Mouse (Mus musculus): ENCODE data around the gene Ccndbp1. TPM values are rescaled to one million over a fixed set of nuclear protein-coding genes. Genes with fewer than 3 reads are reported as not detected.

Ccndbp1 gene
- polyA plus RNA-seq (2014; fragmentation: Nextera tagmentation; extraction: Ambion mirVana), result 94.2 and 98.9 TPM in 2 replicates

DNA sequence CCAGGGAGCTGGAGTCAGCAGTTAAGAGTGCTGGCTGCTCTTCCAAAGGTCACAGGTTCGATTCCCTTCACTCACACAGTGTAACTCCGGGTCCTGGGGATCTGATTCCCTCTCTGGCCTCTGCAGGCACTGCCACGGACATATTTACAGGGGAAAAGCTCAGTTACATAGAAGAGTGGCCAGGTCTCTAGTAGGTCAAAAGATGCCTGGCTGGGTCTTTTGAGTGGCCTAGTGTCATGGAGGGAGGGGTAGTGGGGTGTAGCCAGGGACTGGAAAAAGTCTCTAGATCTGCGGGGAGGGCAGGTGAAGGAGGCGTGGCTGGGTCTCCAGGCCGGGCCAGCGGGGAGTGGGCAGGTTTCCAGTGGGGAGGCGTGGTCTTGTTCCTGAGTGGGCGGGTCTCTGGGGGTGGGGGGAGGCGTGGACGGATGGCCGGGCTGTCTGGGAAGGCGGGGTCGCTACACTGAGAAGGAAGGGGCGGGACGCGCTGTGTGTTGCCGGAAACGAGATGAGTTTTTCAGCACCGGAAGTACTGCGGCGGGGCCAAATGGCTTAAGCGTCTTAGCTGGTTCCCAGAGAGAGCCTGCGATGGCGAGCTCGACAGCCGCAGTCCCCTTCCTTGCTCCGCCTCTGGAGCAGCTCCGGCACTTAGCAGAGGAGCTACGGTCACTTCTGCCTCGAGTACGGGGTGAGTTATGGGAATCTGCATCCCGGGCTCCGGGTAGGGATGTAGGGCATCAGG lies at the start of gene Ccndbp1:
Gene Ccndbp1, plus strand, starts transcription at position 479 of the 739 bp plus-strand sequence.
- Histone ChIP-seq H3K36me3 (ENCODE audit: control insufficient read depth, insufficient read depth, low read length) (peaks cover 9% of the 10 kb centered on the region; the same call in 1 of the 2 replicates), H3K4me2 (ENCODE audit: low read depth, low read length) (peak within 1 kb of the TSS; percentile 87), H3K9me3 (ENCODE audit: control insufficient read depth, low read length) (no peaks in the 10 kb centered on the region), H3K4me3 (ENCODE audit: low read depth, low read length) (peak within 1 kb of the TSS; percentile 77), H3K27me3 (ENCODE audit: control insufficient read depth, insufficient read depth, low read length) (no peaks in the 10 kb centered on the region), H3K4me1 (ENCODE audit: control insufficient read depth, insufficient read depth, low read length) (peaks cover 8% of the 10 kb centered on the region), H3K9ac (replicated peaks; ENCODE audit: low read depth, low read length) (peak within 1 kb of the TSS; percentile 65), H3K27ac (ENCODE audit: low read depth, low read length) (0 out of 2 replicates have a peak within 1 kb of the TSS, but pooled peaks have one; percentile 30)
- ATAC-seq (ENCODE audit: low read depth), result peak; percentile 96
- 3% methylated on average over 34 of the region's 34 CpGs for WGBS

GRCm38 (mm10) chr2:120959363-120959762 lies 48.8 kb upstream of the Ccndbp1 start:
- ATAC-seq (ENCODE audit: low read depth), result no peak
- 94% methylated on average over 2 of the region's 2 CpGs for WGBS
- no peaks in the 10 kb centered on the region for H3K4me1 ChIP-seq (ENCODE audit: control insufficient read depth, insufficient read depth, low read length)

DNA sequence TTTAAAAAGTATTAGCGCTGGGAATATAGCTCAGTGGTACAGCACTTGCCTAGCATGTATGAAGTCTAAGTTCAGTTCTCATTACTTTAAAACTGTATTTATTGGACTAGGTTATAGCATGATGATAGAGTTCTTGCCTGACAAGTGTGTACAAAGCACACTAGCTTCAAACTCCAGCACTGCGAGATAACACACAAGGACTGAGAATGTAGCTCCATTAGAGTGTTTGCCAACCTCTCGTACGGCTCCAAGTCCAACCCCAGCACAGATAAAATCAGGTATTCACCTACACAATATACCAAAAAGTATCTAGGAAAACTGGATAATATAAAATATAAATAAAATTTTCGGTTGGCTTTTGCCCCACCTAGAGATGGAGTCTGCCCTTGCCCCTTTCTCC lies 48.4 kb upstream of the Ccndbp1 start:
- no peak overlapping the region for H3K27ac ChIP-seq (ENCODE audit: low read depth, low read length)
- no peaks in the 10 kb centered on the region for H3K4me1 ChIP-seq (ENCODE audit: control insufficient read depth, insufficient read depth, low read length)
- peaks cover 14% of the 10 kb centered on the region; the same call in 1 of the 2 replicates for H3K36me3 ChIP-seq (ENCODE audit: control insufficient read depth, insufficient read depth, low read length)
- H3K4me3 ChIP-seq (ENCODE audit: low read depth, low read length), result no peak overlapping the region
- no peak overlapping the region for H3K4me2 ChIP-seq (ENCODE audit: low read depth, low read length)
- 96% methylated on average over 5 of the region's 5 CpGs for whole genome bisulfite sequencing
- H3K9me3 ChIP-seq (ENCODE audit: control insufficient read depth, low read length), result no peaks in the 10 kb centered on the region
- H3K9ac ChIP-seq (replicated peaks; ENCODE audit: low read depth, low read length), result no peak overlapping the region
- ATAC-seq (ENCODE audit: low read depth), result no peak
- no peaks in the 10 kb centered on the region for H3K27me3 ChIP-seq (ENCODE audit: control insufficient read depth, insufficient read depth, low read length)

More at GRCm38 (mm10) chr2:120959363-120959762, 48.8 kb upstream of the Ccndbp1 start:
- Histone ChIP-seq H3K4me2 (ENCODE audit: low read depth, low read length) (no peak overlapping the region), H3K27me3 (ENCODE audit: control insufficient read depth, insufficient read depth, low read length) (no peaks in the 10 kb centered on the region), H3K9me3 (ENCODE audit: control insufficient read depth, low read length) (no peaks in the 10 kb centered on the region), H3K9ac (replicated peaks; ENCODE audit: low read depth, low read length) (no peak overlapping the region), H3K4me3 (ENCODE audit: low read depth, low read length) (no peak overlapping the region), H3K36me3 (ENCODE audit: control insufficient read depth, insufficient read depth, low read length) (peaks cover 16% of the 10 kb centered on the region; the same call in 1 of the 2 replicates), H3K27ac (ENCODE audit: low read depth, low read length) (no peak overlapping the region)

DNA sequence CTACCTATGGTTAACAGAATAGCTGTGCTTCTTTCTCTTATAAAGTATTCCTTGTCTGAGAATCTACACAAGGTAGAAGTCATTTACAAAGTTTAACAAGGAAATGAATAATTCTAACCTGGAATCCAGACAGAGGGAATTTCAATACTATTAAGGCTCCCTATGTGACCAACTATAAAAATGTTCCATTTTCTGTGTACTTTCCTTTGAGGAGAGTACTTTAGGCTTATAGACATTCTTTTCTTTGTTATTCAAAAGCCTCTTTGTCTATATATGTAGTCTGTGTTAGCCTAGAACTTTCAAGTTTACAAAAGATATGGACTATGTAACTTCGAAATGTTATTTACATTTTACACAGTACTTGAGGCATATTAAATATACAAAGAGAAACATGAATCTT lies 47.9 kb upstream of the Ccndbp1 start:
- H3K4me2 ChIP-seq (ENCODE audit: low read depth, low read length), result no peak overlapping the region
- WGBS, result 100% methylated on average over 1 of the region's 1 CpGs

DNA sequence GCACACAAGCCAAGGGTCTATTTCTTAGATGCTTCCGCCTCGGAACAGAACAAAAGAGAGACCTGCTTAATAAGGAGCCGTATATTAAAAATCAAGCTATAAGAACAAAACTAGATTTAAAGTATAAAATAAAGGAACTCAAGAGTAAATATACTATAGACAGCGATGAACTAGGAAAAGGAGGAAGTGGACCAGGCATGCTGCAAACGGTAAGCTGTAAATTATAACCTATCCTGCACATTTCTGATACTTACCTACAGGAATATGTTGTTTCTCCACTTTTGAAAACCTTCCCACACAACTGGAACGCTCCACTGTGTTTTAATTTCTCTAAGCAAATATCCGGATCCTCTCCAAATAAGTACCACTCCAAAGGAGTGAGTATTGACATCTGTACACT lies 45.1 kb upstream of the Ccndbp1 start:
- WGBS, result 93% methylated on average over 7 of the region's 7 CpGs
- H3K4me2 ChIP-seq (ENCODE audit: low read depth, low read length), result no peak overlapping the region
- no peak overlapping the region for H3K27ac ChIP-seq (ENCODE audit: low read depth, low read length)
- no peaks in the 10 kb centered on the region for H3K4me1 ChIP-seq (ENCODE audit: control insufficient read depth, insufficient read depth, low read length)
- H3K27me3 ChIP-seq (ENCODE audit: control insufficient read depth, insufficient read depth, low read length), result no peaks in the 10 kb centered on the region
- no peaks in the 10 kb centered on the region for H3K9me3 ChIP-seq (ENCODE audit: control insufficient read depth, low read length)
- ATAC-seq (ENCODE audit: low read depth), result no peak
- no peak overlapping the region for H3K9ac ChIP-seq (replicated peaks; ENCODE audit: low read depth, low read length)
- no peak overlapping the region for H3K4me3 ChIP-seq (ENCODE audit: low read depth, low read length)
- peaks cover 14% of the 10 kb centered on the region; the same call in 1 of the 2 replicates for H3K36me3 ChIP-seq (ENCODE audit: control insufficient read depth, insufficient read depth, low read length)

More for the DNA sequence above, 47.9 kb upstream of the Ccndbp1 start:
- no peaks in the 10 kb centered on the region for H3K27me3 ChIP-seq (ENCODE audit: control insufficient read depth, insufficient read depth, low read length)
- no peak for ATAC-seq (ENCODE audit: low read depth)
- no peak overlapping the region for H3K9ac ChIP-seq (replicated peaks; ENCODE audit: low read depth, low read length)
- no peak overlapping the region for H3K27ac ChIP-seq (ENCODE audit: low read depth, low read length)
- H3K36me3 ChIP-seq (ENCODE audit: control insufficient read depth, insufficient read depth, low read length), result peaks cover 14% of the 10 kb centered on the region; the same call in 1 of the 2 replicates
- no peaks in the 10 kb centered on the region for H3K9me3 ChIP-seq (ENCODE audit: control insufficient read depth, low read length)
- H3K4me3 ChIP-seq (ENCODE audit: low read depth, low read length), result no peak overlapping the region
- no peaks in the 10 kb centered on the region for H3K4me1 ChIP-seq (ENCODE audit: control insufficient read depth, insufficient read depth, low read length)

DNA sequence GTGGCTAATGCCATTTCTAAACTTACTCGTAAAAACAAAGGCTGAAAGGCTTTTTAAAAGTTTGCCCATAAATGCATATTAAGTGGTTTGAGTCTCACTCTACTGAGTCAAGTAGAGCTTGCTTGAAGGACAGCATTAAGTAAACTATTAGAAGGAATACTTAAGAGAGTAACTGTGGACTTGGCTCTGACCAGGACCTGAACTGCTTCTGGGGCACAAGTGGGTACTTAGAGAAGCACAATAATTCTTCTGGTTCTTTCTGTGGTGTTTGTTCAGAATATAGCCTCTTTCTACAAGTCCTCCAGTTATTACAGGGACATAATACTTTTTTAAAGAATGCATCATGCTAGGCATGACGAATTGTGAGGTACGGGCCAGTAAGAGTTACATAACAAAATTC lies 42.7 kb upstream of the Ccndbp1 start:
- Histone ChIP-seq H3K4me3 (ENCODE audit: low read depth, low read length) (no peak overlapping the region), H3K27ac (ENCODE audit: low read depth, low read length) (no peak overlapping the region), H3K4me2 (ENCODE audit: low read depth, low read length) (no peak overlapping the region), H3K9me3 (ENCODE audit: control insufficient read depth, low read length) (no peaks in the 10 kb centered on the region), H3K9ac (replicated peaks; ENCODE audit: low read depth, low read length) (no peak overlapping the region), H3K4me1 (ENCODE audit: control insufficient read depth, insufficient read depth, low read length) (peaks cover 10% of the 10 kb centered on the region), H3K36me3 (ENCODE audit: control insufficient read depth, insufficient read depth, low read length) (peaks cover 9% of the 10 kb centered on the region; the same call in 1 of the 2 replicates), H3K27me3 (ENCODE audit: control insufficient read depth, insufficient read depth, low read length) (no peaks in the 10 kb centered on the region)
- ATAC-seq (ENCODE audit: low read depth), result no peak
- WGBS, result 92% methylated on average over 3 of the region's 3 CpGs

DNA sequence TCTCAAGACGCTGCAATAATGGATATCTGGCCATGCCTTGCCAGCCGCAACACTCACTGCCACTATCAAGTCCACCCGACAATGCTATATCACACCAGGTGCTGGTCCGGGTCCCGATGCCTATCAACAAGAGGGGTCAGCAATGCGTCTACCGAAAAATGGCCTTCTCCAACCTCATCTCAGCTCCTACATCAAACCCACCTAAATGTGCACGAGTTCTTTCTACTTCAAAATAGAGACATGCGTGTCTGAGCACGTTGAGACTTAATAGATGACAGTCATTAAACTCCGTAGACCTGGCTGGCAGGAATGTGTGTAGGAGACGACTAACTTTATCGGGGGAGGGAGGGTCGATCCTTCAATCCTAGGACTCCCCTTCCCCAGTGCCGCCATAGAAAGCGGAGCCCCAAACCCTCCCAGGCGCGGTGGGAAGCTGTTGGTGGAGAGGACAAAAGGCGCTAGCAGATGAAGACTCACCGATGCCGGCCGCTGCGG lies 38.1 kb upstream of the Ccndbp1 start:
- no peaks in the 10 kb centered on the region for H3K36me3 ChIP-seq (ENCODE audit: control insufficient read depth, insufficient read depth, low read length)
- WGBS, result under 1% methylated on average over 23 of the region's 23 CpGs

DNA sequence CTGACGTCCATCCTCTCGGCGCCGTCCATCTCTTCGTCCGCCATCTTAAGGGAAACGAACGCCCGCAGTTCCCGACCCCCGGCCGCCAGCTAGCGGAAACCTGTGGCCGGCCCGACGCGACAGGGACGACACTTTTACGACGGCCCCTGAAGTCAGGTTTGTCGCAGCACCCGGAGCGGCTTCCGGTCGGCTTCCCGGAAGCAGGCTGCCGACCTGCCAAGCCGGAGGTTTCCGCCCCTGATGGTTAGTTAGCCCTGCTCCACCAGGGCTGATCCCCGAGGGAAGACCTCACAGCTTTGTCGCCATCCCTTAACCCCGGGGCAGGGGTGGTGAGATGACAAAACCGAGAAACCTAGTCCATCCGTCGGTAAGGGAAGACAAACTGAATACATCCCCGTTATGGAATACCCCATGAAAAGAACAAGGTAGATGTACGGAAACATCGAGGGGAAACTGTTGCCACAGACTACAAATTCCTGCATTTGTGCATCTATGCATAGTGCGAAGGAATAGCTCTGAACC lies 37.6 kb upstream of the Ccndbp1 start, which contains the start of gene Ubr1:
Gene Ubr1, minus strand, starts transcription at position 157 of the 522 bp plus-strand sequence.
- H3K27me3 ChIP-seq (ENCODE audit: control insufficient read depth, insufficient read depth, low read length), result no peaks in the 10 kb centered on the region
- peak; percentile 89 for ATAC-seq (ENCODE audit: low read depth)
- H3K36me3 ChIP-seq (ENCODE audit: control insufficient read depth, insufficient read depth, low read length), result no peaks in the 10 kb centered on the region
- peak within 1 kb of the TSS; percentile 85 for H3K9ac ChIP-seq (replicated peaks; ENCODE audit: low read depth, low read length)
- peak within 1 kb of the TSS; percentile 93 for H3K4me2 ChIP-seq (ENCODE audit: low read depth, low read length)
- H3K9me3 ChIP-seq (ENCODE audit: control insufficient read depth, low read length), result no peaks in the 10 kb centered on the region
- H3K27ac ChIP-seq (ENCODE audit: low read depth, low read length), result peak within 1 kb of the TSS; percentile 80
- under 1% methylated on average over 39 of the region's 39 CpGs for WGBS
- H3K4me1 ChIP-seq (ENCODE audit: control insufficient read depth, insufficient read depth, low read length), result peaks cover 12% of the 10 kb centered on the region
- H3K4me3 ChIP-seq (ENCODE audit: low read depth, low read length), result peak within 1 kb of the TSS; percentile 71

More for the DNA sequence above, 38.1 kb upstream of the Ccndbp1 start:
- H3K9ac ChIP-seq (replicated peaks; ENCODE audit: low read depth, low read length), result peak overlapping the region; percentile 85
- H3K27ac ChIP-seq (ENCODE audit: low read depth, low read length), result peak overlapping the region; percentile 80
- no peaks in the 10 kb centered on the region for H3K27me3 ChIP-seq (ENCODE audit: control insufficient read depth, insufficient read depth, low read length)
- ATAC-seq (ENCODE audit: low read depth), result peak; percentile 77
- no peaks in the 10 kb centered on the region for H3K9me3 ChIP-seq (ENCODE audit: control insufficient read depth, low read length)
- H3K4me1 ChIP-seq (ENCODE audit: control insufficient read depth, insufficient read depth, low read length), result peaks cover 12% of the 10 kb centered on the region
- H3K4me2 ChIP-seq (ENCODE audit: low read depth, low read length), result peak overlapping the region; percentile 93
- peak overlapping the region; percentile 71 for H3K4me3 ChIP-seq (ENCODE audit: low read depth, low read length)

GRCm38 (mm10) chr2:120971766-120972165 lies 36.4 kb upstream of the Ccndbp1 start:
- WGBS, result 89% methylated on average over 4 of the region's 4 CpGs
- no peak for ATAC-seq (ENCODE audit: low read depth)
- H3K27me3 ChIP-seq (ENCODE audit: control insufficient read depth, insufficient read depth, low read length), result no peaks in the 10 kb centered on the region
- peaks cover 12% of the 10 kb centered on the region for H3K4me1 ChIP-seq (ENCODE audit: control insufficient read depth, insufficient read depth, low read length)
- H3K27ac ChIP-seq (ENCODE audit: low read depth, low read length), result no peak overlapping the region
- no peaks in the 10 kb centered on the region for H3K36me3 ChIP-seq (ENCODE audit: control insufficient read depth, insufficient read depth, low read length)
- H3K9ac ChIP-seq (replicated peaks; ENCODE audit: low read depth, low read length), result no peak overlapping the region
- H3K9me3 ChIP-seq (ENCODE audit: control insufficient read depth, low read length), result no peaks in the 10 kb centered on the region
- H3K4me2 ChIP-seq (ENCODE audit: low read depth, low read length), result no peak overlapping the region
- H3K4me3 ChIP-seq (ENCODE audit: low read depth, low read length), result no peak overlapping the region
